Comparison of ENCODE assay signal across 11 mouse cellular contexts in the genomic region with DNA sequence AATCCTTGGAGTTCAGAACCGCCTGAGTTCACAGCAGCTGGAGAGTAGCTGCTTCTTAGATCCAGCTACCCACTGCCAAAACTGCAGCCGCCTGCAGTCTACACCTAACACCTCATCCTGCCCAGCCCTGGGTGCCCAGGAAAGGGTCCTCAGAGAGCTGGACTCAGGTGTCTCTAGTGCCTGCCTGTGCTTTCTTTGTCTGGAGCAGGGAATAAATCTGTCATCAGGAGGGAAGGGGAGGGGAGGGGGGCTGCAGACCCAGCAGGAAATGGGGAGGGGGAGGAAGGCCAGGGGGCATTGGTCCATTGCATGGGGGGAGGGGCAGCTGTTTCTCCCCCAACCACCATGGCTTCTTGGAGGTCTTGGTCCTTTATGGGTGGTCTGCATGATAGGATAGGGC. TPM values are rescaled to one million over a fixed set of nuclear protein-coding genes. Genes with fewer than 3 reads are reported as not detected.
DNase-seq lines count a peak whose midpoint lies in the region; ATAC-seq and TF ChIP-seq lines count a peak whose summit lies in the region.
"Had no signal": no experiment of that assay in that cellular context is flagged by ENCODE, and none has a peak within 500 bp of the region (broad histone marks: within the 10 kb centered on the region; RNA-seq: fewer than 3 reads in every experiment).

No protein-coding gene starts in this region.

- ATAC-seq in hindbrain, embryonic 12.5 days (ENCODE audit: low FRiP score), result no peak
- no peak for ATAC-seq in inflammation-experienced regulatory T-cells, adult 6 months

- no peaks in the 10 kb centered on the region for H3K36me3 ChIP-seq in heart, adult 2 months (ENCODE audit: control insufficient read depth, insufficient read depth, low read length)
- peaks cover 29% of the 10 kb centered on the region for H3K36me3 ChIP-seq in E14TG2a.4 (ENCODE audit: insufficient read depth, low read length)
- peaks cover 28% of the 10 kb centered on the region for H3K36me3 ChIP-seq in hindbrain, embryonic 12.5 days
- H3K36me3 ChIP-seq in midbrain, embryonic 10.5 days, result peaks cover 28% of the 10 kb centered on the region

- intact Hi-C loops in heart, adult 2 months (cut with DNase I), result no loop called here

- no peak for TF ChIP-seq POLR2A in heart, adult 2 months (IDR thresholded peaks at IDR 0.05; ENCODE audit: insufficient read depth, low read depth, low read length)

- DNase-seq in heart, adult 11 months, result peak; percentile 92
- DNase-seq in heart, adult 2 months, result no peak
- DNase-seq in midbrain, embryonic 10.5 days (ENCODE audit: low spot score), result peak; percentile 48
- no peak for DNase-seq in layer of hippocampus, adult 11-12 months (ENCODE audit: low spot score)
- no peak for DNase-seq in MN1 (ENCODE audit: low spot score)
- DNase-seq: adrenal gland, adult 8-10 months had no signal

- no peak for TF ChIP-seq CTCF in heart, adult 2 months (IDR thresholded peaks at IDR 0.05)
- no peak for TF ChIP-seq CTCF in E14TG2a.4 (conservative IDR thresholded peaks at IDR 0.05; ENCODE audit: low read length)

- TF ChIP-seq EP300 in heart, adult 2 months (IDR thresholded peaks at IDR 0.05; ENCODE audit: insufficient read depth, low read depth, low read length), result no peak

- no peaks in the 10 kb centered on the region for H3K79me2 ChIP-seq in heart, adult 2 months (replicated peaks; ENCODE audit: control insufficient read depth, insufficient read depth, low read length)

- H3K9me3 ChIP-seq in E14TG2a.4 (ENCODE audit: low read length), result no peaks in the 10 kb centered on the region
- H3K9me3 ChIP-seq in hindbrain, embryonic 12.5 days (replicated peaks), result no peaks in the 10 kb centered on the region
- H3K9me3 ChIP-seq in midbrain, embryonic 10.5 days (replicated peaks), result no peaks in the 10 kb centered on the region

- peaks cover 7% of the 10 kb centered on the region for H3K4me1 ChIP-seq in heart, adult 2 months (ENCODE audit: control insufficient read depth, insufficient read depth, low read length)
- H3K4me1 ChIP-seq in E14TG2a.4 (replicated peaks; ENCODE audit: low read depth, low read length), result peaks cover 70% of the 10 kb centered on the region
- peaks cover 56% of the 10 kb centered on the region for H3K4me1 ChIP-seq in hindbrain, embryonic 12.5 days
- peaks cover 78% of the 10 kb centered on the region for H3K4me1 ChIP-seq in midbrain, embryonic 10.5 days

- H3K9ac ChIP-seq in heart, adult 2 months (ENCODE audit: low read depth, low read length), result no peak overlapping the region
- H3K9ac ChIP-seq in hindbrain, embryonic 12.5 days, result peak overlapping the region; percentile 87

- no peak overlapping the region for H3K4me3 ChIP-seq in heart, adult 2 months
- peak overlapping the region; percentile 89; the same call in 1 of the 2 replicates for H3K4me3 ChIP-seq in E14TG2a.4 (replicated peaks; ENCODE audit: low read length)
- H3K4me3 ChIP-seq in hindbrain, embryonic 12.5 days, result peak overlapping the region; percentile 66
- H3K4me3 ChIP-seq in midbrain, embryonic 10.5 days, result peak overlapping the region; percentile 90

- H3K27me3 ChIP-seq in heart, adult 2 months (ENCODE audit: control insufficient read depth, insufficient read depth, low read length), result no peaks in the 10 kb centered on the region
- peaks cover 53% of the 10 kb centered on the region for H3K27me3 ChIP-seq in E14TG2a.4 (ENCODE audit: insufficient read depth, low read length)
- H3K27me3 ChIP-seq in hindbrain, embryonic 12.5 days, result peaks cover 20% of the 10 kb centered on the region
- peaks cover 36% of the 10 kb centered on the region for H3K27me3 ChIP-seq in midbrain, embryonic 10.5 days (ENCODE audit: low read depth, poor library complexity, severe bottlenecking)

- WGBS in heart, adult 2 months, result 16% methylated on average over 2 of the region's 2 CpGs
- 2% methylated on average over 2 of the region's 2 CpGs for WGBS in hindbrain, embryonic 12.5 days
- WGBS in midbrain, embryonic 10.5 days, result 0% methylated on average over 2 of the region's 2 CpGs

- no peak overlapping the region for H3K27ac ChIP-seq in heart, adult 2 months
- peak overlapping the region; percentile 83 for H3K27ac ChIP-seq in hindbrain, embryonic 12.5 days
- H3K27ac ChIP-seq in midbrain, embryonic 10.5 days (replicated peaks), result peak overlapping the region; percentile 94
- H3K27ac ChIP-seq: left cerebral cortex, adult 2 months had no signal

- H3K4me2 ChIP-seq in hindbrain, embryonic 12.5 days (replicated peaks), result peak overlapping the region; percentile 96

RNA-seq across cellular contexts. Expression of gene Hsd11b2, which starts 1.0 kb away (rescaled TPM):
- under 1 TPM in 1 of 2 experiments, not detected in 1; 0.23 TPM for total RNA-seq in heart, adult 2 months (2021)
- polyA plus RNA-seq in heart, adult 2 months (2012; rRNA removed), result 0.08 and 0.32 TPM in 2 replicates
- 24.2 and 24.7 TPM in 2 replicates for polyA plus RNA-seq in hindbrain, embryonic 12.5 days (2016; fragmentation: Nextera tagmentation; extraction: Ambion mirVana)
- polyA plus RNA-seq in midbrain, embryonic 10.5 days (2016; fragmentation: Nextera tagmentation; extraction: Ambion mirVana), result 28.8 and 30.2 TPM in 2 replicates
- not detected for polyA plus RNA-seq in inflammation-experienced regulatory T-cells, adult 6 months (2017; shearing (Covaris generic))
- total RNA-seq: left cerebral cortex, adult 2 months had no signal
- polyA plus RNA-seq: erythroblast, embryonic 14.5 days had no signal

RNA-seq across cellular contexts. Expression of gene Zdhhc1, which starts 22.9 kb away (rescaled TPM):
- 10 to 100 TPM; 13.0 to 13.3 TPM for total RNA-seq in heart, adult 2 months (2021)
- polyA plus RNA-seq in heart, adult 2 months (2012; rRNA removed), result 37.5 and 40.5 TPM in 2 replicates
- polyA plus RNA-seq in hindbrain, embryonic 12.5 days (2016; fragmentation: Nextera tagmentation; extraction: Ambion mirVana), result 35.8 and 36.1 TPM in 2 replicates
- 18.6 and 24.0 TPM in 2 replicates for polyA plus RNA-seq in midbrain, embryonic 10.5 days (2016; fragmentation: Nextera tagmentation; extraction: Ambion mirVana)
- 1 to 10 TPM; 1.1 to 2.2 (median 1.8) TPM for polyA plus RNA-seq in inflammation-experienced regulatory T-cells, adult 6 months (2017; shearing (Covaris generic))

RNA-seq across cellular contexts. Expression of gene Atp6v0d1, which starts 46.3 kb away (rescaled TPM):
- total RNA-seq in heart, adult 2 months (2021), result 10 to 100 TPM; 46.4 to 48.9 TPM
- 61.7 and 69.0 TPM in 2 replicates for polyA plus RNA-seq in heart, adult 2 months (2012; rRNA removed)
- polyA plus RNA-seq in hindbrain, embryonic 12.5 days (2016; fragmentation: Nextera tagmentation; extraction: Ambion mirVana), result 117 and 127 TPM in 2 replicates
- polyA plus RNA-seq in midbrain, embryonic 10.5 days (2016; fragmentation: Nextera tagmentation; extraction: Ambion mirVana), result 85.4 and 101 TPM in 2 replicates
- 10 to 100 TPM; 31.8 to 38.3 (median 38.3) TPM for polyA plus RNA-seq in inflammation-experienced regulatory T-cells, adult 6 months (2017; shearing (Covaris generic))

RNA-seq across cellular contexts. Expression of gene Tppp3, which starts 48.3 kb away (rescaled TPM):
- 10 to 100 TPM; 35.0 to 48.8 TPM for total RNA-seq in heart, adult 2 months (2021)
- 73.7 and 89.2 TPM in 2 replicates for polyA plus RNA-seq in heart, adult 2 months (2012; rRNA removed)
- polyA plus RNA-seq in hindbrain, embryonic 12.5 days (2016; fragmentation: Nextera tagmentation; extraction: Ambion mirVana), result 162 and 186 TPM in 2 replicates
- 94.4 and 100.0 TPM in 2 replicates for polyA plus RNA-seq in midbrain, embryonic 10.5 days (2016; fragmentation: Nextera tagmentation; extraction: Ambion mirVana)
- polyA plus RNA-seq in inflammation-experienced regulatory T-cells, adult 6 months (2017; shearing (Covaris generic)), result 1 to 10 TPM in 1 of 3 experiments, under 1 TPM in 1, not detected in 1; 0.48 to 2.2 TPM

Comparison
In these comparisons a context has a peak if more than half of its experiments do, and no peak if none do; other contexts are left out.
1. DNase-seq: peak in heart, adult 11 months (single experiment) and midbrain, embryonic 10.5 days (single experiment); none in heart, adult 2 months (0 of 2), layer of hippocampus, adult 11-12 months (single experiment) and MN1 (single experiment).
2. RNA of gene Hsd11b2, which starts 1.0 kb away (polyA plus RNA-seq): 28.8 to 30.2 TPM in midbrain, embryonic 10.5 days and 24.2 to 24.7 TPM in hindbrain, embryonic 12.5 days; 0.08 to 0.32 TPM in heart, adult 2 months and not detected in inflammation-experienced regulatory T-cells, adult 6 months; every median in the first group is over 10 times any median in the second.